Mouse (Mus musculus): Measurements from ENCODE around the gene Cdk20. TPM values are rescaled to one million over a fixed set of nuclear protein-coding genes. Genes with fewer than 3 reads are reported as not detected.

Gene Cdk20
- total RNA-seq, 1 experiment = 6.0 TPM

DNA sequence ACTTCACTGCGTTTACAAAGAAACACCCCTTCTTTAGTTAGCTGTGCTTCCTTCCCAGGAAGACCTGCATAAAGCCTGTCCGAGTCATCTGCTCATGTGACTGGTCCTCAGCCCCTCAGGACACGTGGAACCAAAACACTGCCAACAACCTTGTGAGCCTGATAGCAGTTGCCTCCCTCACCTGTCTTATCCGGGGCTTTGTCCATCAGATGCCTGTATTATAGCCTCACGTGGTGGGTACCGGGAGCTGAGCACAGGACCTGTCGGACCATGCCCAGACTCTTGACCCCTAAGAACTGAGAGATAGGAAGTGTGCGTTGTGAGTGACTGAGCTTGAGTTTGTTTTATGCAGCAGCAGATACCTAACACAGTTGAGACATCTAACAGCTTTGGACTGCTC is 35.1 kb upstream of the Cdk20 start:
- H3K9ac ChIP-seq (ENCODE audit: insufficient read depth, low read depth, low read length, poor library complexity, severe bottlenecking) = no peak overlapping the region
- no peak overlapping the region for H3K4me3 ChIP-seq (ENCODE audit: insufficient read depth in 1 of 2, low read depth in 1 of 2, low read length in 2 of 2, poor library complexity in 1 of 2, severe bottlenecking in 1 of 2)
- H3K4me1 ChIP-seq (ENCODE audit: control insufficient read depth in 2 of 2, insufficient read depth in 2 of 2, low read length in 2 of 2, poor library complexity in 1 of 2) = no peaks in the 10 kb centered on the region; a peak in 1 of 4 replicates
- in situ Hi-C loops (cut with MboI; ENCODE audit: low sequenced_read_pairs in 2 of 2, unreplicated experiment in 2 of 2) = no loop called here
- H3K27ac ChIP-seq (ENCODE audit: insufficient read depth, low read depth, low read length, poor library complexity, severe bottlenecking) = no peak overlapping the region
- no peaks in the 10 kb centered on the region for H3K36me3 ChIP-seq (ENCODE audit: control insufficient read depth, insufficient read depth, low read length, poor library complexity, severe bottlenecking)
- H3K9me3 ChIP-seq (ENCODE audit: control insufficient read depth, insufficient read depth, low read depth, low read length) = no peaks in the 10 kb centered on the region
- TF ChIP-seq ZNF384 (IDR thresholded peaks at IDR 0.05; ENCODE audit: low read depth, low read length) (no peak), HCFC1 (IDR thresholded peaks at IDR 0.05; ENCODE audit: borderline replicate concordance, insufficient read depth, low read length) (no peak), CHD2 (IDR thresholded peaks at IDR 0.05; ENCODE audit: low read depth, low read length) (no peak), ZC3H11A (IDR thresholded peaks at IDR 0.05; ENCODE audit: borderline replicate concordance, low read depth, low read length) (no peak), MAFK (IDR thresholded peaks at IDR 0.05; ENCODE audit: insufficient read depth, low read depth, low read length) (no peak)
- no peak for DNase-seq (ENCODE audit: low read depth, low spot score)

DNA sequence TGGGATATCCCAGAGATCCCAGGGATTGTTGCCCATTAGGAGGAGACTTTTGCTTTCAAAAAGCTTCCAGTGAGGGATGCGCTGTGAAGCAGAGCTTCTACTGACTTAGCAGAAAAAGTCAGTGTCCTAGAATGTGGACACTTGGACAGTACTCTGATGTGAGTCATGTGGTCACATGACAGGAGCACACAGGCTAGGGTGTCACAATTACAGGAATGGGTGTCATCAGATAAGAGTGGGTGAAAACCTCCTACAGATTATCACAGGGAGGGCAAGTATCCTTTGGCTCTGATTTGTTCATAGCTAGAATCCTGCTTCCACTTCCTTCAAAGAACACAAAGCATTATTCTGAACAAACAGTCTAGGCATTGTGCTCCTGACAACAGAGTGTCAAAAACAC is 34.0 kb upstream of the Cdk20 start:
- in situ Hi-C loops (cut with MboI; ENCODE audit: low sequenced_read_pairs in 2 of 2, unreplicated experiment in 2 of 2) = no loop called here
- no peaks in the 10 kb centered on the region for H3K9me3 ChIP-seq (ENCODE audit: control insufficient read depth, insufficient read depth, low read depth, low read length)
- no peaks in the 10 kb centered on the region; a peak in 1 of 4 replicates for H3K4me1 ChIP-seq (ENCODE audit: control insufficient read depth in 2 of 2, insufficient read depth in 2 of 2, low read length in 2 of 2, poor library complexity in 1 of 2)
- no peak overlapping the region for H3K9ac ChIP-seq (ENCODE audit: insufficient read depth, low read depth, low read length, poor library complexity, severe bottlenecking)
- no peak for TF ChIP-seq ZC3H11A (IDR thresholded peaks at IDR 0.05; ENCODE audit: borderline replicate concordance, low read depth, low read length)
- no peak for TF ChIP-seq MAFK (IDR thresholded peaks at IDR 0.05; ENCODE audit: insufficient read depth, low read depth, low read length)
- TF ChIP-seq ZNF384 (IDR thresholded peaks at IDR 0.05; ENCODE audit: low read depth, low read length) = no peak
- no peak for TF ChIP-seq CHD2 (IDR thresholded peaks at IDR 0.05; ENCODE audit: low read depth, low read length)
- TF ChIP-seq HCFC1 (IDR thresholded peaks at IDR 0.05; ENCODE audit: borderline replicate concordance, insufficient read depth, low read length) = no peak
- DNase-seq (ENCODE audit: low read depth, low spot score) = no peak
- no peak overlapping the region for H3K4me3 ChIP-seq (ENCODE audit: insufficient read depth in 1 of 2, low read depth in 1 of 2, low read length in 2 of 2, poor library complexity in 1 of 2, severe bottlenecking in 1 of 2)
- no peak overlapping the region for H3K27ac ChIP-seq (ENCODE audit: insufficient read depth, low read depth, low read length, poor library complexity, severe bottlenecking)
- no peaks in the 10 kb centered on the region for H3K36me3 ChIP-seq (ENCODE audit: control insufficient read depth, insufficient read depth, low read length, poor library complexity, severe bottlenecking)

DNA sequence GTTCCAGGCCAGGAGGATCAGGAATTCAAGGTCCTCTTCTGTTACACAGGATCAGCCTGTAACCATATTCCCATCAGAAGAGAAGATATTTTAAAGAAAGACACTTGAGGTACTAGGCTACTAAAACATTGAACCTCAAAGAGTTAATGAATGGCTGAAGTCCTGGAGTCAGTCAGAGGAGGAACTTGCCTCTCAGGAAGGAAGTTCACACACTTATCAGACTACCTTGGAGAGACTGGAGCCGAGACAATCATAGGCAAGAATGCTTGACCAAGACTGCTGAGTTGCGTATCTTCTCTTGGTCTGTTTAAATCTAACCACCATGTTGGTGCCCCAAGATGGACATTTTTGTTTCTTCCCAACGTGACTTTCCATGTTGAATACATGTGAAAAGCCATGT is 32.2 kb upstream of the Cdk20 start:
- H3K4me1 ChIP-seq (ENCODE audit: control insufficient read depth in 2 of 2, insufficient read depth in 2 of 2, low read length in 2 of 2, poor library complexity in 1 of 2) = no peaks in the 10 kb centered on the region; a peak in 1 of 4 replicates
- no peak for TF ChIP-seq ZNF384 (IDR thresholded peaks at IDR 0.05; ENCODE audit: low read depth, low read length)
- no peak for TF ChIP-seq HCFC1 (IDR thresholded peaks at IDR 0.05; ENCODE audit: borderline replicate concordance, insufficient read depth, low read length)
- no peak for TF ChIP-seq ZC3H11A (IDR thresholded peaks at IDR 0.05; ENCODE audit: borderline replicate concordance, low read depth, low read length)
- no peak for TF ChIP-seq MAFK (IDR thresholded peaks at IDR 0.05; ENCODE audit: insufficient read depth, low read depth, low read length)
- no peak for TF ChIP-seq CHD2 (IDR thresholded peaks at IDR 0.05; ENCODE audit: low read depth, low read length)
- H3K9me3 ChIP-seq (ENCODE audit: control insufficient read depth, insufficient read depth, low read depth, low read length) = no peaks in the 10 kb centered on the region
- DNase-seq (ENCODE audit: low read depth, low spot score) = no peak
- H3K27ac ChIP-seq (ENCODE audit: insufficient read depth, low read depth, low read length, poor library complexity, severe bottlenecking) = no peak overlapping the region
- in situ Hi-C loops (cut with MboI; ENCODE audit: low sequenced_read_pairs in 2 of 2, unreplicated experiment in 2 of 2) = no loop called here
- H3K9ac ChIP-seq (ENCODE audit: insufficient read depth, low read depth, low read length, poor library complexity, severe bottlenecking) = no peak overlapping the region
- H3K36me3 ChIP-seq (ENCODE audit: control insufficient read depth, insufficient read depth, low read length, poor library complexity, severe bottlenecking) = no peaks in the 10 kb centered on the region
- H3K4me3 ChIP-seq (ENCODE audit: insufficient read depth in 1 of 2, low read depth in 1 of 2, low read length in 2 of 2, poor library complexity in 1 of 2, severe bottlenecking in 1 of 2) = no peak overlapping the region

DNA sequence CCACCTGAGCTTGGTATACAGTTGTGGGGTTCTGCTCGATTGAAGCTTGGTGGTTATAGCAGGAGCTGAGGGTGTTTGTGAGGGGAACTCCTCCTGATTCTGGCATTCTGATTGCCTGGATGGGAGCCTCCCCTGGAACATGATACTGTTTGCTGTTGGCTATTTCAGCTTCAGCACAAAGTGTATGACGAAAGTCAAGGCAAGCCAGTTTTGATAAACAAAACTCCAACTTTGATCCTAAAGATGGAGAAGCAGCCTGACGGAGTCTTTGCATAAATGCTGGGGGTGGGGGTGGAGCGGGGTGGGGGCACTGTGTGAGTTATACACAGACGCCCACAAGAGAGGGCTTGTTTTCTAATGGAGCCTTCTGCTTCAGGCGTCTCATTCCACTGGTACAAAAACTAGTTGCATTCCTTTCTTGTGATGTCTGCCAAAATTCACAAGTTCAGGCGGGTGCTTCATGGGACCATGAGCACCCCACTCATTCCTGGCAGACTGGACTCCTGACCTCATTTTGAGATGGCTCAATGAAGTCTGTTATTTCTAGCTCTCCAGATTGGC is 31.2 kb upstream of the Cdk20 start:
- Histone ChIP-seq H3K4me1 (ENCODE audit: control insufficient read depth in 2 of 2, insufficient read depth in 2 of 2, low read length in 2 of 2, poor library complexity in 1 of 2) (no peaks in the 10 kb centered on the region; a peak in 1 of 4 replicates), H3K9me3 (ENCODE audit: control insufficient read depth, insufficient read depth, low read depth, low read length) (no peaks in the 10 kb centered on the region), H3K9ac (ENCODE audit: insufficient read depth, low read depth, low read length, poor library complexity, severe bottlenecking) (no peak overlapping the region), H3K36me3 (ENCODE audit: control insufficient read depth, insufficient read depth, low read length, poor library complexity, severe bottlenecking) (no peaks in the 10 kb centered on the region), H3K27ac (ENCODE audit: insufficient read depth, low read depth, low read length, poor library complexity, severe bottlenecking) (no peak overlapping the region), H3K4me3 (ENCODE audit: insufficient read depth in 1 of 2, low read depth in 1 of 2, low read length in 2 of 2, poor library complexity in 1 of 2, severe bottlenecking in 1 of 2) (no peak overlapping the region)
- in situ Hi-C loops (cut with MboI; ENCODE audit: low sequenced_read_pairs in 2 of 2, unreplicated experiment in 2 of 2) = no loop called here
- TF ChIP-seq MAFK (IDR thresholded peaks at IDR 0.05; ENCODE audit: insufficient read depth, low read depth, low read length) (no peak), ZC3H11A (IDR thresholded peaks at IDR 0.05; ENCODE audit: borderline replicate concordance, low read depth, low read length) (no peak), CHD2 (IDR thresholded peaks at IDR 0.05; ENCODE audit: low read depth, low read length) (no peak), HCFC1 (IDR thresholded peaks at IDR 0.05; ENCODE audit: borderline replicate concordance, insufficient read depth, low read length) (no peak), ZNF384 (IDR thresholded peaks at IDR 0.05; ENCODE audit: low read depth, low read length) (no peak)
- DNase-seq (ENCODE audit: low read depth, low spot score) = no peak

Measured in ES-E14 (cell line).